11 mouse cellular contexts compared by ENCODE assay signal in the genomic region with DNA sequence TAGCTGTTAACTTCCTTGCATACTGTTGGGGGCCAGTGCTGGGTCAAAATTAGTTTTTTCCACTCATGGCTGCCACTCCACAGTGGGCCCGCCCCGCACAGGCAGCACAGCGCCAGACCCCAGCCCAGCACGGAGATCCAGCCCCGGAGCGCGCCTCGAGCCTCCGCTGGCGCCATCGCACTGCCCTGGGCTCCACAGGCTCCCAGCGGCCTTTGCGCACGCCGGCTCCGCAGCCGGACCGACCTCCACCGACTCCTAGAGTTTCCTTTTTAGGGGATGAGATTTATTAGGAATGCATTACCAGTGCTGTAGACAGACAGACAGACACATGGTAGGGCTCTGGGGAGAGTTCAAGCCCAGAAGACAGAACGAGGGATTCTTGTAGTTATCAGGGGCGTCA. TPM values are rescaled to one million over a fixed set of nuclear protein-coding genes. Genes with fewer than 3 reads are reported as not detected.
A peak's percentile ranks its signal among the peaks of the same experiment; 100 is the strongest.
DNase-seq lines count a peak whose midpoint lies in the region; ATAC-seq and TF ChIP-seq lines count a peak whose summit lies in the region.
"Had no signal": no experiment of that assay in that cellular context is flagged by ENCODE, and none has a peak within 500 bp of the region (broad histone marks: within the 10 kb centered on the region; RNA-seq: fewer than 3 reads in every experiment).

No protein-coding gene starts in this region.

- TF ChIP-seq POLR2A in ES-Bruce4 (IDR thresholded peaks at IDR 0.05; ENCODE audit: insufficient read depth, low read length) = no peak

- no peaks in the 10 kb centered on the region for H3K27me3 ChIP-seq in heart, embryonic 11.5 days (ENCODE audit: control insufficient read depth, insufficient read depth, low read length)
- H3K27me3 ChIP-seq in ES-Bruce4 (ENCODE audit: control insufficient read depth, insufficient read depth, low read length, poor library complexity, severe bottlenecking) = 0 out of 2 replicates have a peak, but pooled peaks cover 2% of the 10 kb centered on the region
- H3K27me3 ChIP-seq in forebrain, embryonic 15.5 days = no peaks in the 10 kb centered on the region
- H3K27me3 ChIP-seq: megakaryocyte, embryonic 14.5 days had no signal

- DNase-seq in heart, adult 9 months (ENCODE audit: low spot score in 2 of 2) = no peak
- no peak for DNase-seq in natural killer cell, adult 2 months (ENCODE audit: low spot score in 2 of 2)
- DNase-seq in liver = no peak
- no peak for DNase-seq in right cerebral cortex, adult 2 months (ENCODE audit: low spot score in 2 of 2)
- DNase-seq: cerebellum, adult 11 months had no signal

- ATAC-seq in heart, embryonic 11.5 days (replicated peaks; ENCODE audit: insufficient number of reproducible peaks, low FRiP score, low TSS enrichment) = no peak
- no peak for ATAC-seq in forebrain, embryonic 15.5 days (replicated peaks)
- ATAC-seq in megakaryocyte progenitor cell, adult 5-6 weeks (replicated peaks; ENCODE audit: poor library complexity) = peak; percentile 48; the same call in 1 of the 2 replicates

- 48% methylated on average over 21 of the region's 21 CpGs for WGBS in heart, embryonic 11.5 days (ENCODE audit: insufficient replicate concordance)
- 65% methylated on average over 21 of the region's 21 CpGs for WGBS in forebrain, embryonic 15.5 days

- no peak for TF ChIP-seq EP300 in ES-Bruce4 (IDR thresholded peaks at IDR 0.05; ENCODE audit: insufficient read depth, low read depth, low read length)

- no peak overlapping the region for H3K9ac ChIP-seq in heart, embryonic 11.5 days (ENCODE audit: low read depth, low read length)
- no peak overlapping the region for H3K9ac ChIP-seq in ES-Bruce4 (ENCODE audit: low read depth, poor library complexity, severe bottlenecking)
- H3K9ac ChIP-seq in forebrain, embryonic 15.5 days (replicated peaks) = no peak overlapping the region

- H3K4me1 ChIP-seq in heart, embryonic 11.5 days (ENCODE audit: control insufficient read depth, insufficient read depth, low read length) = no peaks in the 10 kb centered on the region
- H3K4me1 ChIP-seq in ES-Bruce4 (ENCODE audit: control insufficient read depth, insufficient read depth, low read length) = no peaks in the 10 kb centered on the region
- H3K4me1 ChIP-seq in forebrain, embryonic 15.5 days = no peaks in the 10 kb centered on the region
- H3K4me1 ChIP-seq: megakaryocyte, embryonic 14.5 days had no signal

- H3K4me3 ChIP-seq in heart, embryonic 11.5 days (ENCODE audit: low read depth, low read length) = no peak overlapping the region
- peak overlapping the region; percentile 17 for H3K4me3 ChIP-seq in ES-Bruce4 (ENCODE audit: low read depth, low read length)
- H3K4me3 ChIP-seq in forebrain, embryonic 15.5 days = no peak overlapping the region
- H3K4me3 ChIP-seq: megakaryocyte, embryonic 14.5 days had no signal

- H3K9me3 ChIP-seq in heart, embryonic 11.5 days (replicated peaks; ENCODE audit: control insufficient read depth, low read length) = no peaks in the 10 kb centered on the region
- H3K9me3 ChIP-seq in ES-Bruce4 (replicated peaks; ENCODE audit: control insufficient read depth, insufficient read depth, low read length, poor library complexity, severe bottlenecking) = no peaks in the 10 kb centered on the region
- no peaks in the 10 kb centered on the region for H3K9me3 ChIP-seq in forebrain, embryonic 15.5 days

- H3K4me2 ChIP-seq in heart, embryonic 11.5 days = peak overlapping the region; percentile 18
- peak overlapping the region; percentile 14; the same call in 1 of the 2 replicates for H3K4me2 ChIP-seq in forebrain, embryonic 15.5 days (replicated peaks)

- H3K27ac ChIP-seq in heart, embryonic 11.5 days (ENCODE audit: low read depth, low read length) = no peak overlapping the region
- no peak overlapping the region for H3K27ac ChIP-seq in ES-Bruce4 (ENCODE audit: insufficient read depth, low read length)
- H3K27ac ChIP-seq in forebrain, embryonic 15.5 days (replicated peaks) = no peak overlapping the region

- TF ChIP-seq CTCF in ES-Bruce4 (IDR thresholded peaks at IDR 0.05; ENCODE audit: low read depth, low read length) = no peak

- H3K36me3 ChIP-seq in heart, embryonic 11.5 days (ENCODE audit: control insufficient read depth, insufficient read depth, low read length) = no peaks in the 10 kb centered on the region
- no peaks in the 10 kb centered on the region for H3K36me3 ChIP-seq in ES-Bruce4 (ENCODE audit: control insufficient read depth, insufficient read depth, low read length, poor library complexity, severe bottlenecking)
- no peaks in the 10 kb centered on the region for H3K36me3 ChIP-seq in forebrain, embryonic 15.5 days

RNA-seq across cellular contexts. Expression of a gene that starts 58.0 kb away (rescaled TPM):
- polyA plus RNA-seq in heart, embryonic 11.5 days (2014; fragmentation: Nextera tagmentation; extraction: Ambion mirVana) = not detected in 2 replicates
- polyA plus RNA-seq in ES-Bruce4 (2011; ENCODE audit: insufficient read depth, insufficient read length, low read depth, missing spikeins) = 0.31 and 0.75 TPM in 2 replicates
- 0.08 TPM in 1 of 2 replicates, not detected in the other for polyA plus RNA-seq in forebrain, embryonic 15.5 days (2015; fragmentation: Nextera tagmentation; extraction: Ambion mirVana)
- total RNA-seq in megakaryocyte progenitor cell, adult 5-6 weeks (2015) = not detected in 2 replicates
- total RNA-seq in megakaryocyte progenitor cell, adult 5-6 weeks (2017) = not detected in 2 replicates
- total RNA-seq: gastrocnemius, adult 18-20 months had no signal
